Mouse (Mus musculus) heart, postnatal 0 days (tissue): ENCODE measurements at regions not wholly inside any gene's neighbourhood (a gene's known extent, or its start where the extent isn't known, plus 50 kb on each side); places are given as distances from the start of the nearest gene placed in this dataset.

ENCODE experiments used
- CTCF ChIP-seq: IDR thresholded peaks from 2 replicates; pipeline ENCODE4 v1.5.1; 2016; ENCODE audit warnings: antibody characterized with exemption, control low read depth, low read depth
- EP300 ChIP-seq: IDR thresholded peaks from 2 replicates; pipeline ENCODE4 v1.6.1; 2016; ENCODE audit warnings: antibody characterized with exemption, low read depth

- no peak for TF ChIP-seq CTCF
- no peak for TF ChIP-seq EP300
Measured at GRCm38 (mm10) chr7:136074043-136074442, 357.9 kb upstream of the Mki67 start.
